Mouse (Mus musculus): Measurements from ENCODE around the gene Gm9803.

- TF ChIP-seq CTCF (IDR thresholded peaks at IDR 0.05; ENCODE audit: extremely low read depth, insufficient read depth, low read length) (no peak), POLR2A (IDR thresholded peaks at IDR 0.05; ENCODE audit: extremely low read depth, insufficient read depth, low read length) (no peak)
These were observed 17.3 kb downstream of the Gm9803 start for GRCm38 (mm10) chr10:43541153-43541544.

All from cortical plate, adult 2 months (tissue).